Mouse (Mus musculus) midbrain, embryonic 10.5 days (tissue): ENCODE measurements around the gene Gm14296. TPM values are rescaled to one million over a fixed set of nuclear protein-coding genes. Genes with fewer than 3 reads are reported as not detected.
"Not testable (repeated sequence)": the region's sequence is repeated elsewhere in the genome, so short reads cannot be mapped to it uniquely, and the experiment has no call there.

Source experiments
- DNase-seq: peaks from one replicate; pipeline ENCODE4 v3.0.0-alpha.2; 2017; ENCODE audit warnings: low spot score
- H3K27ac ChIP-seq: fragments of 300-500 bp; sonication (generic); replicated peaks from 2 replicates; pipeline ENCODE4 v1.5.1; 2016; ENCODE audit warnings: mild to moderate bottlenecking
- H3K27me3 ChIP-seq: fragments of 300-500 bp; sonication (generic); 2 replicates; pipeline ENCODE4 v1.6.1; 2016; ENCODE audit warnings: low read depth, mild to moderate bottlenecking; ENCODE audit not compliant: poor library complexity, severe bottlenecking
- H3K36me3 ChIP-seq: fragments of 300-500 bp; sonication (generic); 2 replicates; pipeline ENCODE4 v1.6.1; 2016; ENCODE audit warnings: mild to moderate bottlenecking, moderate library complexity
- H3K4me1 ChIP-seq: fragments of 300-500 bp; sonication (generic); 2 replicates; pipeline ENCODE4 v1.6.1; 2016
- H3K4me3 ChIP-seq: fragments of 300-500 bp; sonication (generic); 2 replicates; pipeline ENCODE4 v1.5.1; 2016; ENCODE audit warnings: mild to moderate bottlenecking, moderate library complexity
- H3K9me3 ChIP-seq: fragments of 300-500 bp; sonication (generic); replicated peaks from 2 replicates; pipeline ENCODE4 v1.6.1; 2016; ENCODE audit warnings: mild to moderate bottlenecking
- WGBS: fragments of 180-500 bp; shearing (Covaris S2); methylation state at CpG from one replicate; pipeline ENCODE4 v1.1.7; 2016; 5-methylcytosine and 5-hydroxymethylcytosine counted together
- polyA plus RNA-seq: library from polyadenylated mRNA; unstranded; fragments of >200 nt; fragmentation: Nextera tagmentation; extraction: Ambion mirVana; gene quantifications from 2 replicates; pipeline ENCODE4 v1.2.1, GENCODE M21; 2016

The Gm14296 gene
- 10.7 and 12.1 TPM in 2 replicates for polyA plus RNA-seq

GRCm38 (mm10) chr2:176927709-176928108 is at the start of gene Gm14296:
Gm14296 (minus strand) TSS chr2:176927809.
- H3K4me3 ChIP-seq, H3K4me1 ChIP-seq, H3K27me3 ChIP-seq, DNase-seq, H3K27ac ChIP-seq, H3K36me3 ChIP-seq, H3K9me3 ChIP-seq: not testable (repeated sequence)
- WGBS = no CpG with 5 or more reads among the region's 2 CpGs

GRCm38 (mm10) chr2:176905464-176905863 is 22.1 kb downstream of the Gm14296 start:
- not testable (repeated sequence) for DNase-seq, H3K4me3 ChIP-seq, H3K27ac ChIP-seq, H3K4me1 ChIP-seq, H3K27me3 ChIP-seq, H3K9me3 ChIP-seq, H3K36me3 ChIP-seq
- no CpG with 5 or more reads among the region's 1 CpGs for WGBS

Other genes with a start within 250 kb of the Gm14296 start
- 32.2 and 33.0 TPM in 2 replicates for gene Gm14305, start 219.5 kb downstream of the Gm14296 start, polyA plus RNA-seq
- gene Gm14295, start 129.2 kb downstream of the Gm14296 start, polyA plus RNA-seq = 11.2 and 12.0 TPM in 2 replicates
- gene Gm14408, start 96.7 kb downstream of the Gm14296 start, polyA plus RNA-seq = not detected in 2 replicates
- gene Gm14419, start 73.1 kb upstream of the Gm14296 start, polyA plus RNA-seq = 9.7 and 10.0 TPM in 2 replicates
- 0.16 TPM in 1 of 2 replicates, not detected in the other for gene Gm14401, start 146.5 kb upstream of the Gm14296 start, polyA plus RNA-seq